Mouse (Mus musculus): ENCODE results near the gene Tm2d3. TPM values are rescaled to one million over a fixed set of nuclear protein-coding genes. Genes with fewer than 3 reads are reported as not detected.

Tm2d3 gene
- 41.7 and 63.3 TPM in 2 replicates for polyA plus RNA-seq (2012; ENCODE audit: insufficient read depth, insufficient read length, missing spikeins)

DNA sequence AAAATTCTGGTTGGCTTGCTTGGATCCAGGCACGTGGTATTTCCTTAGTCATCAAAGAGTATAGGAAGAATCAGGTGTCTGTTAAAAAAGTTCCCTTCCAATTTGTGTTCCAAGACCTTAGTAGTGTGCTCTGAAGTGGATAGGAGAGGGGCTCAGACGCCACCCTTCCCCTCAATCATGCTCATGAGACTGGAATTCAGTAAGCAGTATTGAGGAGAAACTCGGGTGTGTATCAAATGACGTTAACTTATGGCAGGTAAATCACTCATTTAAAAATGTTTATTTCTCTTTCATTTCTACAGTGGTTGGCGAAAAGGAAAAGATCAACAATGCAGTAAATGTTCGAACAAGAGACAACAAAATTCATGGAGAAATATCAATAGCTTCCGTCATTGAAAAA, at the start of gene Tm2d3:
Gene Tm2d3 (plus strand): TSS at position 301 of the 400 bp plus-strand sequence.
- H3K4me1 ChIP-seq (ENCODE audit: control insufficient read depth, insufficient read depth, insufficient read length, low read length): peaks cover 4% of the 10 kb centered on the region
- no peak within 1 kb of the TSS for H3K4me3 ChIP-seq (ENCODE audit: insufficient read depth, low read depth, low read length)
- no peak within 1 kb of the TSS for H3K27ac ChIP-seq (replicated peaks; ENCODE audit: low read depth, low read length)

DNA sequence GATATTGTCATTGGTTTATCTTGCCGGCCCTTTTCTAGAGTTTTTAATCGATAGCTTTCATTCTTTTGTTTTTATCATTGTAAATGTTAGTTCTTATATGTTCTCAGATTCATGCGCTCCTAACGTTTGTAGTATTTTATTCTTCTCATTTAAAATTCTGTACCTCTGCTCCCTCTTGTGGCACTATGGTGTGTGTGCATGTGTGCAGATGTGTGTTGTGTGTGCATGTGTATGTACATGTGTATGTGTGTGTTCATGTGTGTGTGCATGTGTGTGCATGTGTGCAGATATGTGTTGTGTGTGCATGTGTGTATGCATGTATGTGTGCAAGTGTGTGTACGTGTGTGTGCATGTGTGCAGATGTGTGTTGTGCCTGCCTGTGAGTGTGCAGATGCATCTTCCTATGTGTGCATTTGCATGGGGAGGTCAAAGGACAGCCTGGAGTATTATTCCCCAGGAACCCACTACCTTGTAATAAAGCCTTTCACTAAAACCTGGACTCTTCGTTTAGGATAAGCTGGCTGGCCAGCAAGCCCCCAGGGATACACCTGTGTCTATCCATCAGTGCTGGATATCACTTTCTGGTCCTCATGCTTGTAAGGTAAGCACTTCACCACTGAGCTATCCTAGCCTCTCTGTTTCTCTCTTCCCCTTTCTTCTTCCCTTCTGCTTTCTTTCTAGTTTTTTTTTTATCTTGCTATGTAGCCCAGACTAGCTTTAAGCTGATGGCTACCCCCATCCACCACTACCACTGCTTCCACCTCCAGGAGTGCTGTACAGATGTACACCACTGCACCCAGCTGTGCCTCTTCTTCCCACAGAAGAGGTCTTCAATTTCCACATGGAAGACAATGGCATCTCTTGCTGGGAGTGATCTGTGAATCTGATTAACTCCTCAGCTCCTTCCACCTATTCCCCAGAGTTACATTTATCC, 48.3 kb upstream of the Tm2d3 start:
- H3K4me1 ChIP-seq (ENCODE audit: control insufficient read depth, insufficient read depth, insufficient read length, low read length): no peaks in the 10 kb centered on the region

DNA sequence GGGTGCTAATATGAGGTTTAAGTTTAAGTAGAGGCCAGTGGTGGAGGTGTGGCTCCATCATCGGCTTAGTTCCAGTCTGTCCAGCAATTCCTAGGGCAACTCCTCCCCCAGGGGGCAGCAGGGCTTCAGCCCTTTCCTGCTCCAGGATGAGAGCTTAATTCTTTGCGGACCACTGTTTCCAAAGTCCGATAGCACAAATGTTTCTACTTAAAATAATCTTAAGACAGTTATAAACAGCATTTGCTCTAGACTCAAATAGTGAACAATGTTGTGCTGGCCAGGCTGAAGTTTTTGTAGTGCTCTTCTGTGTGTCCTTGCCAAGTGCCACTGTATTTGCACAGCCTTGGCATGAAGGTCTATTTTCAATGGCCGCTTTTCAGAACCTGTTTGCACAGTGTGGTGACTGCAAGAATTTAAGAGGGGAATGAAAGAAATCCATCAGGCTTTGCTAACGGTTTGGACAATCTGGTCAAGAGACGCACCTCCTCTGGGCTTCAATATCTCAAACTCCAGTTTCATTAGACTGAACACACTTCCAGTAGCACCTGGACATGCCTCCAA, 47.0 kb upstream of the Tm2d3 start:
- Histone ChIP-seq H3K4me3 (ENCODE audit: insufficient read depth, low read depth, low read length) (no peak overlapping the region), H3K4me1 (ENCODE audit: control insufficient read depth, insufficient read depth, insufficient read length, low read length) (no peaks in the 10 kb centered on the region), H3K27ac (replicated peaks; ENCODE audit: low read depth, low read length) (no peak overlapping the region)

More for the DNA sequence above, 48.3 kb upstream of the Tm2d3 start:
- no peak overlapping the region for H3K4me3 ChIP-seq (ENCODE audit: insufficient read depth, low read depth, low read length)
- H3K27ac ChIP-seq (replicated peaks; ENCODE audit: low read depth, low read length): no peak overlapping the region

DNA sequence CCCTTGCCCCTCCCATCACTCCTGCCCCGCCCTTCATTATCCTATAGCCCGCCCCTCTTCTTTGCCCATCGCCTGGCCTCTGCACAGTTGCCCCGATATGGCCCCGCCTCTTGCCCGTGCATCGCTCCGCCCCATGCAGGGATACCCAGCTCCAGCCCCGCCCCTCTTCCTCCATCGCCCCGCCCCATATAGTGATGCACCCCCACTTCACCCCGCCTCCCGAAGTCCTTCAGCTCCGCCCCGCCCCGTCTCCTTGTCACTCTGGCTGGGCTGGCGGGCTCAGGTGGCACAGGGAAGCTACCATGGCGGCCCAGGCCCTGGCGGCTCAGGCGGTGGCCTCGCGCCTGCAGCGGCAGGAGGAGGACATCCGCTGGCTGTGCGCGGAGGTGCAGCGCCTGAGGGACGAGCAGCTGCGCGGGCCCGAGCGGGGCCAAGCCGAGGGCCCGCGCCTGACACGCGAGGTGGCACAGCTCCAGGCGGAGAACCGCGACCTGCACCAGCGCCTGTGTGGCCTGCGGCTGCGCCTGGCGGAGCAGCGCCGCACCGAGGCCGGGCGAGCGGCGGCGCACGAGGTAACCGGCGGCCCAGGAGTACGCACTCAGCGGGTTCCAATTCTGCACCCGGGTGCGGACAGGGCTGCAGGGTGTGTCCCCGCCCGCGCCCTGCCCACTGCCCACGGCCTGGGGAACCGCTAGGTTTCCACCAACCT, 46.2 kb upstream of the Tm2d3 start, which contains the start of gene Tarsl2:
Gene Tarsl2 (plus strand): TSS at position 256 of the 709 bp plus-strand sequence.
- Histone ChIP-seq H3K4me3 (ENCODE audit: insufficient read depth, low read depth, low read length) (peak within 1 kb of the TSS; percentile 84), H3K4me1 (ENCODE audit: control insufficient read depth, insufficient read depth, insufficient read length, low read length) (no peaks in the 10 kb centered on the region), H3K27ac (replicated peaks; ENCODE audit: low read depth, low read length) (no peak within 1 kb of the TSS)

DNA sequence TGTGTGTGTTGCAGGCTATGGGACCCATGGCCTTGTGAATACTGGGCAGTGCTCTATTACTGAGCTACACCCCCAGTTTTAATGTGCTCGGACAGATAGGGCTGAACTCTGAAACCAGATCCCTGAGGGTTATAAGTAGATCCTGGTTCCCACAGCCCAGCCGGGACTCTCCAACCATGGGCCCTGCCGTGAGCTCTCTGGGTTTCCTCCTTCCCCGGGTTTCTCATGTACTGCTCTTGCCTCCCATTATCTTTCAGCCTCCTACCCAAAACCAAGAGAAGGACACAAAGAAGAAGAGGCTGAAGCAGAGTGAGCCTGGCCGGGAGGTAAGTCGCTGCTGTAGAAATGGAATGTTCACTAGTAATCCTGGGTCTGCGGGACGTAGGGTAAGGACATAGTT, 45.0 kb upstream of the Tm2d3 start:
- no peak overlapping the region for H3K4me3 ChIP-seq (ENCODE audit: insufficient read depth, low read depth, low read length)
- H3K27ac ChIP-seq (replicated peaks; ENCODE audit: low read depth, low read length): no peak overlapping the region
- no peaks in the 10 kb centered on the region for H3K4me1 ChIP-seq (ENCODE audit: control insufficient read depth, insufficient read depth, insufficient read length, low read length)

DNA sequence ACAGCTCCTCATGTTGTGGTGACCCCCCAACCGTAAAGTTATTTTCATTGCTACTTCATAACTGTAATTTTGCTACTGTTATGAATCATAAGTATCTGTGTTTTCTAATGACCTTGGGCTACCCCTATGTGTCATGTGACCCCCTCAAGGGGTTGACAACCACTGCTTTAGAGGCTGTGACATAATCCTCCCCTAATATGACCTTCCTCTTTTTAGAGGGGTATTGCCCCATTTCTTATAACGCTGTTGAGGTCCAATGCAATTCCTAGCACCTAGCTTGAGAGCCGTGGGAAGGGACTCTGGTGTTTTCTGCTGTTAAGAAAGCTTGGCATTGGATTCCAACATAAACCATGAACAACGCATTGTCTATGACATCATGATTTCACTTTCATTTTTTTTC, 40.3 kb upstream of the Tm2d3 start:
- Histone ChIP-seq H3K4me1 (ENCODE audit: control insufficient read depth, insufficient read depth, insufficient read length, low read length) (no peaks in the 10 kb centered on the region), H3K27ac (replicated peaks; ENCODE audit: low read depth, low read length) (no peak overlapping the region), H3K4me3 (ENCODE audit: insufficient read depth, low read depth, low read length) (no peak overlapping the region)

DNA sequence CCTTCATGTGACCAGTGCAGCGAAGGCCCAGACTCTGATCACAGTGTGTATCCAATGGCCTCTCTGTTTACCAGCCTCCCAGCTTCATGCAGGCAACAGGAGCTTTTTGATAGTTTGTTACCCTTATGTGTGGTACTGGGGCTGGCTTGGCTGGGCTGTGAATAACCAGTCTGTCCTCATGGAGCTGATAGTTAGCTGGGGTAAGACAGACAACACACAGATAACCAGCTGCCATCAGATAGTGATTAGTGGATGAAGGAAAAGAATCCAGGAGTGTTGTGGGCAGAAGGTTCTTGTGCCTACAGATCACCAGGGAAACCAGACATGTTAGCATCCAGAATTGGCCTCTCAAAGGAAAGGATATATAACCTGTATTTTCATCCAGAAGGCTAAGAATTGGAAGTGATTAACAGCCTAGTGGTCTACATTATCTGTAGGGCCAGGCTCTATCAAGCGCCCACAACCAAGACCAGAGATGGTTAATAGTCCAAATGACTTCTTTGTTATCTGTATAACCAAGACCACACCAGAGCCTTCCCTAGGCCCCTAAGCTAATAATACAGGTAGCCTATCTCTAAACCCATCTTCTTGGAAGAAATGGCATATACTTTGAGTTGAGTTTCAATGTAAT, 33.4 kb upstream of the Tm2d3 start:
- H3K4me3 ChIP-seq (ENCODE audit: insufficient read depth, low read depth, low read length): no peak overlapping the region
- no peak overlapping the region for H3K27ac ChIP-seq (replicated peaks; ENCODE audit: low read depth, low read length)
- no peaks in the 10 kb centered on the region for H3K4me1 ChIP-seq (ENCODE audit: control insufficient read depth, insufficient read depth, insufficient read length, low read length)

DNA sequence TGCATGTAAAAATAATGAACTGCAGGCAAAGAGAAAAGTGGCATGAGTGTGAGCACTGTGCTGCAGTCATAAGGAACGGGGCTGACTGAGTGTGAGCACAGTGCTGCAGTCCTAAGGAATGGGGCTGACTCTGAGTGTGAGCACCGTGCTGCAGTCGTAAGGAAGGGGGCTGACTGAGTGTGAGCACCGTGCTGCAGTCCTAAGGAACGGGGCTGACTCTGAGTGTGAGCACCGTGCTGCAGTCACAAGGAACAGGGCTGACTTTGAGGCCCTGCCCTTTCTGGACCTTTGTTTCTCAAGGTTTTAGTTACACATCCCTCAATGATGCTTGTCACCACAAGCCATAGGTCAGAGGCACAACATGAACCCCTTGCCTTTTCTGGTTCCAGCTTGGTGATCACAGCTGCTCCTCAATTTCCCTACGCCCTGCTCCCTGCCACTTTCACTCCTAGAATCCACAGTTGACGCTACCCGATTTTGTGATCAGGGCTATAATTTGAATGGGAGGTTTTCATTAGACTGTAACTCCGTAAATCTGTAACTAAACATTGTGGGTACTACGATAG, 27.7 kb upstream of the Tm2d3 start:
- H3K4me1 ChIP-seq (ENCODE audit: control insufficient read depth, insufficient read depth, insufficient read length, low read length): no peaks in the 10 kb centered on the region
- no peak overlapping the region for H3K4me3 ChIP-seq (ENCODE audit: insufficient read depth, low read depth, low read length)
- no peak overlapping the region for H3K27ac ChIP-seq (replicated peaks; ENCODE audit: low read depth, low read length)

DNA sequence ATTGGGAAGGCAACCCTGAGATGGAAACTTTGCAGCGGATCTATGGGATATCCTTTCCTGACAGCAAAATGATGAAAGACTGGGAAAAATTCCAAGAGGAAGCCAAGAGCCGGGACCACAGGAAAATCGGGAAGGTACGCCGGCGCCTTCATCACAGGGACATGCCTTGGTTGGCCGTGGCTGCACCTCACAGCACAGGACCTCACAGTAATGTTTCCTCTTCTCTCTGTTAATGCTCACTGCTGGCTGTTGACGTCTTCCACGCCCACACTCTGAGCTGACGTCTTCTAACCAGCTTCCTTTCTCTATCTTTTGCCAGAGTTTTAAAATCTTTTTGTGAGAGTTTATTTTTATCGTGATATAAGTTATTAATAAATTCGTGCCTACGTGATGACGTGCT, 27.1 kb upstream of the Tm2d3 start:
- no peak overlapping the region for H3K4me3 ChIP-seq (ENCODE audit: insufficient read depth, low read depth, low read length)

DNA sequence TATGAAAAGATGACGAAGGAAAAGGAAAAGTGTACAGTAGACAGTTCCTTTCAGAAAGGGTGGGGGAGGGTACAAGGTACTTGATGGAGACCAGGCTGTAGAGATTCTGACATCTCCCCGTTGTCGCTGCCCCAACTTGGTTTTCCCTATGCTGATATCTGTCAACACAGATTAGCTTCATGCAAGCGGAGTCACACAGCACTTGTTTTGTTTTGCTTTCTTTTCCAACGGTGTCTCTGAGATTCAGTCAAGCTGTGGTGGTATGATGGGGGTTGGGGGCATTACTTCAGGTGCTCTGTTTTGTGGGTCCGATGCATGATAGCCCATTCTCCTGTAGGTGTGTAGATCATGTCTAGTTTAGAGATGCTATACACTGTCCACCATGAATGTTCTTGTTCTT, 23.5 kb upstream of the Tm2d3 start:
- H3K4me1 ChIP-seq (ENCODE audit: control insufficient read depth, insufficient read depth, insufficient read length, low read length): no peaks in the 10 kb centered on the region
- H3K4me3 ChIP-seq (ENCODE audit: insufficient read depth, low read depth, low read length): no peak overlapping the region
- no peak overlapping the region for H3K27ac ChIP-seq (replicated peaks; ENCODE audit: low read depth, low read length)

More for the DNA sequence above, 27.1 kb upstream of the Tm2d3 start:
- Histone ChIP-seq H3K27ac (replicated peaks; ENCODE audit: low read depth, low read length) (no peak overlapping the region), H3K4me1 (ENCODE audit: control insufficient read depth, insufficient read depth, insufficient read length, low read length) (no peaks in the 10 kb centered on the region)

DNA sequence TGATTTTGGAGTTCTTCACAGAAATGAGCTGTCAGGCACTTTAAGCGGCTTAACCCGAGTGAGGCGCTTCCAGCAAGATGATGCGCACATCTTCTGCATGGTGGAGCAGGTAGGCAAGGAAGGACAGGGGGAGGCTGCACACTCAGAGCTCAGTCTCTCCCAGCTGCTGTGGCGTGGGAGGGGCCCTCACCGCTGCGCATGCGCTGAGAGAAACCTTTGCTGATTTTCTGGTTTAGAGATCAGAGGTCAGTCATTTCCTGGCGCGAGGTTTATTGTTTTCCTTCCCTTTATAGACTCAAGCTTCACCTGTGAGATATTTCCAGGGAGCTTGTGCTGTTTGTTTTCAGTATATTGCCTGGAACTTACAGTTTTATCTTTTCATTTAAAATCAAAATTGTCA, 12.9 kb upstream of the Tm2d3 start:
- Histone ChIP-seq H3K4me3 (ENCODE audit: insufficient read depth, low read depth, low read length) (no peak overlapping the region), H3K4me1 (ENCODE audit: control insufficient read depth, insufficient read depth, insufficient read length, low read length) (no peaks in the 10 kb centered on the region), H3K27ac (replicated peaks; ENCODE audit: low read depth, low read length) (no peak overlapping the region)

DNA sequence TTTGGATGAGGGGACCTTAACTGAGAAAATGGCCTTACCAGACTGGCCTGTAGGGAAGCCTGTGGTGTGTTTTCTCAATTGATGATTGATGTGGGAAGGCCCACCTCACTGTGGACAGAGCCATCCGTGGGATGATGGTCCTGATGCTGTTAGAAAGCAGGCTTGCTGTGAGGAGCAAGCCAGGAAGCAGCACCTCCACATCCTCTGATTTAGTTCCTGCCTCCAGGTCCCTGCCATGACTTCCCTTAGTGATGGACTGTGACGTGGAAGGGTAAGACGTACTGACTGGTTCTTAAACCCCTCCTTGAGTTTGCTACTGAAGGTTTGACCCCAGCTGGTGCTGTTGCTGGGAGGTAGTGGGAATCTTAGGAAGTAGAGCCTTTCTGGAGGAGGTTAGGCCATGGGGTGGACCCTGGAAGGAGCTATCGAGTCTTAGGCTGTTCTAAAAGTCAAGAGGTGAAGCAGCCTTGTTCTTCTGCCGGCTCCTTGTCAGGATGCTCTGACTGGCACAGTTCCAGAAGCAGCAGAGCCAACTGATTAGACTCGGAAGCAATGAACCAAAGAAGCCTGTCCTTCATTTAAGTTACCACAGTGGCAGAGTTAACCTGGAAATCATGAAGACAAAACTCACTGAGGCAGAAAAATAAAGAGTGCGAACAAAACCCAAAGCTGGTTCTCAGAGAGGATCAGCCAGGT, 11.9 kb upstream of the Tm2d3 start:
- Histone ChIP-seq H3K4me1 (ENCODE audit: control insufficient read depth, insufficient read depth, insufficient read length, low read length) (no peaks in the 10 kb centered on the region), H3K4me3 (ENCODE audit: insufficient read depth, low read depth, low read length) (no peak overlapping the region), H3K27ac (replicated peaks; ENCODE audit: low read depth, low read length) (no peak overlapping the region)

DNA sequence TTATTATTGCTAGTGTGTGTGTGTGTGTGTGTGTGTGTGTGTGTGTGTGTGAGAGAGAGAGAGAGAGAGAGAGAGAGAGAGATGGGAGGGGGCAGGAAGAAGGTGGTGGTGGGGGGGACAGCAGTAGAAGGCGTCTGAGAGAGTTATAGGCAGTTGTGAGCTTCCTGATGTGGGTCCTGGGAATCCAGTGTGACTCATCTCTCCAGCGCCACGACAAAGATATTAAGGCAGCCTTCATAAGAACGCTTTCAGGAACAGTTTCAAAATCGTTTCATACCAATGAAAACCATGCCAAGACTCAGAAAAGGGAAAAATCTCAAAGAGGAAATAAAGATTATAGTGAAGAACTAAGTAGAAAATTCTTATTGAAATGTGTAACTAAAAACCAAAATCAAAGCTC, 9.8 kb upstream of the Tm2d3 start:
- Histone ChIP-seq H3K4me1 (ENCODE audit: control insufficient read depth, insufficient read depth, insufficient read length, low read length) (no peaks in the 10 kb centered on the region), H3K4me3 (ENCODE audit: insufficient read depth, low read depth, low read length) (no peak overlapping the region), H3K27ac (replicated peaks; ENCODE audit: low read depth, low read length) (no peak overlapping the region)

DNA sequence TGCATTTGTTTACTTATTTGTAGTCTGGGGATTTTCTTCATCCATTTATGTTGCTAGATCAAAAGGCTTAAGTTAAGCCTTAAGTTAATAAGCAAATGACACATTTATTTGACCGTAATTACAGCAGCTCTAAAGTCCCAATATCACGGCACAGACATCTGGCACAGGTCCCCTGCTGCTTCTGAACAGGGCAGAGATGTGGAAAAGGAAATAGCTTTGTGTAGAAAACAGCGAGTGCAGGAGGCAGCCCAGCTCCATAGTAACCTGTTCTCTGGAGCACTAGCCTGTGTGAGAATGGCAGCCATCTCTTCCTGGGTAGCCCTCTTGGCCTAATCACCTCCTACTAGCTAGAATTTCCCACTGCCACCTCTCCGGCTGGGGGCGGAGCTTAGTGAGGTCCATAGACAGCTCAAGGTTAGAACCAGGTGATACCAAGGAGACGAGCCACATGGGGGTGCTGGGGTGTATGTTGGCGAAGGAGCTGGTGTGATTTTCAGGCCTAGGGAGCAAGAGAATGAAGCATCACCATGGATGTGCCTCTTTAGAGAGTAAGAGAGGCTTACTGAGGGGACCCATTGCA, 6.6 kb upstream of the Tm2d3 start:
- H3K4me3 ChIP-seq (ENCODE audit: insufficient read depth, low read depth, low read length): no peak overlapping the region
- no peaks in the 10 kb centered on the region for H3K4me1 ChIP-seq (ENCODE audit: control insufficient read depth, insufficient read depth, insufficient read length, low read length)
- H3K27ac ChIP-seq (replicated peaks; ENCODE audit: low read depth, low read length): no peak overlapping the region

Measured in brown adipose tissue, adult 24 weeks (tissue).